Mouse (Mus musculus): ENCODE results near the gene Apol6.

DNA sequence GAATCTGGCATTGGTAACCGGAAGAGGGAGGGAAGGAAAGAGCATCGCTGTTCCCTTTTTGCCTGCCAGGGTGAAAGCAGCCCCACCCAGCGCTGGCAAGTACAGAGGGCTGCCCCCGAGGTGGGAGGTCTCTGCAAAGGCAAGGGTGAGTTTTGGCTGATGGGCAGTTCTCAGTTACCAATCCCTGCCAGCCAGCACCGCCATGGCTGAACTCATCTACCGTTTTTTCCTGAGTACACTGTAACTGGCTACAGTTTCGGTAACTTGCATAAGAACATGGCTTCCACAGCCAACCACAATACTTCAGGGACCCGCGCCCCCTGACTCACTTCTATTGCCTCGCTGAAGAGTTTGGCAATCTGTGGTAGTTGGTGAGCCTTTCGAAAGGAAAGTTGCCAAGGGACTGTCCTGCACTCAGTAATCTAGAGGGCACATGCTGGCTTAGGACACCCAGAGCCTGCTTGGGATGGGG lies 35.4 kb downstream of the Apol6 start:
- TF ChIP-seq NANOG (IDR thresholded peaks at IDR 0.05; ENCODE audit: borderline replicate concordance, low read length), result no peak
- no peak for TF ChIP-seq CTCF (conservative IDR thresholded peaks at IDR 0.05; ENCODE audit: low read length)
